Mouse (Mus musculus): ENCODE results near the gene Pld2. TPM values are rescaled to one million over a fixed set of nuclear protein-coding genes. Genes with fewer than 3 reads are reported as not detected.

The Pld2 gene
- polyA plus RNA-seq, 1 experiment from 2014 or later = 7.2 TPM

- 78% methylated on average over 9 of the region's 9 CpGs for WGBS
- no peak overlapping the region for H3K4me3 ChIP-seq (replicated peaks; ENCODE audit: low read depth, low read length)
- no peak for DNase-seq (ENCODE audit: low spot score)
- H3K4me1 ChIP-seq (replicated peaks; ENCODE audit: insufficient read depth, low read length) = peaks cover 36% of the 10 kb centered on the region
- no peak for TF ChIP-seq CTCF (IDR thresholded peaks at IDR 0.05; ENCODE audit: low read depth)
- no peaks in the 10 kb centered on the region for H3K9me3 ChIP-seq (replicated peaks; ENCODE audit: low read length)
- ATAC-seq (replicated peaks; ENCODE audit: low FRiP score, low read depth) = no peak
- H3K27me3 ChIP-seq (ENCODE audit: insufficient read depth, low read length) = no peaks in the 10 kb centered on the region
- no peaks in the 10 kb centered on the region for H3K36me3 ChIP-seq (ENCODE audit: insufficient read depth, low read length)
- H3K27ac ChIP-seq = no peak overlapping the region; the same call in 1 of the 2 replicates
- H3K4me2 ChIP-seq (ENCODE audit: low read length) = no peak overlapping the region
- H3K9ac ChIP-seq (ENCODE audit: low read depth, low read length) = no peak overlapping the region
Measured at GRCm38 (mm10) chr11:70579710-70580357, 40.0 kb downstream of the Pld2 start.

- H3K4me1 ChIP-seq (replicated peaks; ENCODE audit: insufficient read depth, low read length) = peaks cover 41% of the 10 kb centered on the region
- WGBS = 35% methylated on average over 5 of the region's 5 CpGs
- H3K27ac ChIP-seq = no peak overlapping the region; the same call in 1 of the 2 replicates
- no peak overlapping the region for H3K4me3 ChIP-seq (replicated peaks; ENCODE audit: low read depth, low read length)
- H3K4me2 ChIP-seq (ENCODE audit: low read length) = no peak overlapping the region
- H3K9ac ChIP-seq (ENCODE audit: low read depth, low read length) = no peak overlapping the region
- H3K36me3 ChIP-seq (ENCODE audit: insufficient read depth, low read length) = no peaks in the 10 kb centered on the region
- H3K27me3 ChIP-seq (ENCODE audit: insufficient read depth, low read length) = no peaks in the 10 kb centered on the region
- no peak for TF ChIP-seq CTCF (IDR thresholded peaks at IDR 0.05; ENCODE audit: low read depth)
- no peak for ATAC-seq (replicated peaks; ENCODE audit: low FRiP score, low read depth)
- no peak for DNase-seq (ENCODE audit: low spot score)
- H3K9me3 ChIP-seq (replicated peaks; ENCODE audit: low read length) = no peaks in the 10 kb centered on the region
Measured at GRCm38 (mm10) chr11:70580358-70580720, 40.5 kb downstream of the Pld2 start.

GRCm38 (mm10) chr11:70580921-70581320 is 41.1 kb downstream of the Pld2 start:
- WGBS = 69% methylated on average over 3 of the region's 3 CpGs
- no peaks in the 10 kb centered on the region for H3K27me3 ChIP-seq (ENCODE audit: insufficient read depth, low read length)
- no peaks in the 10 kb centered on the region for H3K36me3 ChIP-seq (ENCODE audit: insufficient read depth, low read length)
- no peak overlapping the region for H3K4me3 ChIP-seq (replicated peaks; ENCODE audit: low read depth, low read length)
- H3K9me3 ChIP-seq (replicated peaks; ENCODE audit: low read length) = no peaks in the 10 kb centered on the region
- no peak overlapping the region for H3K27ac ChIP-seq
- no peak overlapping the region for H3K9ac ChIP-seq (ENCODE audit: low read depth, low read length)
- no peak for TF ChIP-seq CTCF (IDR thresholded peaks at IDR 0.05; ENCODE audit: low read depth)
- ATAC-seq (replicated peaks; ENCODE audit: low FRiP score, low read depth) (no peak), DNase-seq (ENCODE audit: low spot score) (no peak)
- no peak overlapping the region for H3K4me2 ChIP-seq (ENCODE audit: low read length)
- peaks cover 46% of the 10 kb centered on the region for H3K4me1 ChIP-seq (replicated peaks; ENCODE audit: insufficient read depth, low read length)

DNA sequence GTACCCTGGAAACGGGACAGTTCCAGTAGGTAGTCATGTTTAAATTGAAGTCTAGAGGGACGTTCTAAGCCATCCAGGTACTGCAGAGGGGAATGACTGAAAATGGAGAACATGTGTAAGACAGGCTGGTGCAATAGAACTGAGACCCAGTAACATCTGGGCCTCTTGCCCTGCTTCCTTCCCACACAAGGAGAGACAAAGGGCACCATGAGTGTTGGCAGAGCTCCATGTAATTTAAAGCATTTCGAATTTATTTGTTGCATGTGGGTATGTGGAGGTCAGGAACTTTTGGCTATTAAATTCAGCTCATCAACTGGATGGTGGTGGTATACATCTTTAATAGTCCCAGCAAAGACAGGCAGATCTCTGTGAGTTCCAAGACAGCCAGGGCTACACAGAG is 42.3 kb downstream of the Pld2 start:
- no peak for TF ChIP-seq CTCF (IDR thresholded peaks at IDR 0.05; ENCODE audit: low read depth)
- no peak for DNase-seq (ENCODE audit: low spot score)
- H3K27me3 ChIP-seq (ENCODE audit: insufficient read depth, low read length) = no peaks in the 10 kb centered on the region

GRCm38 (mm10) chr11:70583022-70583714 is 43.3 kb downstream of the Pld2 start:
- TF ChIP-seq CTCF (IDR thresholded peaks at IDR 0.05; ENCODE audit: low read depth) = no peak
- Histone ChIP-seq H3K4me3 (replicated peaks; ENCODE audit: low read depth, low read length) (no peak overlapping the region), H3K9ac (ENCODE audit: low read depth, low read length) (no peak overlapping the region), H3K36me3 (ENCODE audit: insufficient read depth, low read length) (no peaks in the 10 kb centered on the region), H3K27me3 (ENCODE audit: insufficient read depth, low read length) (no peaks in the 10 kb centered on the region), H3K4me2 (ENCODE audit: low read length) (no peak overlapping the region), H3K27ac (peak overlapping the region; percentile 64), H3K4me1 (replicated peaks; ENCODE audit: insufficient read depth, low read length) (peaks cover 45% of the 10 kb centered on the region), H3K9me3 (replicated peaks; ENCODE audit: low read length) (no peaks in the 10 kb centered on the region)
- 61% methylated on average over 6 of the region's 6 CpGs for WGBS
- no peak for DNase-seq (ENCODE audit: low spot score)
- no peak for ATAC-seq (replicated peaks; ENCODE audit: low FRiP score, low read depth)

More for the DNA sequence above, 42.3 kb downstream of the Pld2 start:
- 45% methylated on average over 3 of the region's 3 CpGs for WGBS
- Histone ChIP-seq H3K9ac (ENCODE audit: low read depth, low read length) (no peak overlapping the region), H3K4me2 (ENCODE audit: low read length) (no peak overlapping the region), H3K4me3 (replicated peaks; ENCODE audit: low read depth, low read length) (no peak overlapping the region), H3K4me1 (replicated peaks; ENCODE audit: insufficient read depth, low read length) (peaks cover 45% of the 10 kb centered on the region), H3K36me3 (ENCODE audit: insufficient read depth, low read length) (no peaks in the 10 kb centered on the region), H3K27ac (no peak overlapping the region), H3K9me3 (replicated peaks; ENCODE audit: low read length) (no peaks in the 10 kb centered on the region)
- no peak for ATAC-seq (replicated peaks; ENCODE audit: low FRiP score, low read depth)

DNA sequence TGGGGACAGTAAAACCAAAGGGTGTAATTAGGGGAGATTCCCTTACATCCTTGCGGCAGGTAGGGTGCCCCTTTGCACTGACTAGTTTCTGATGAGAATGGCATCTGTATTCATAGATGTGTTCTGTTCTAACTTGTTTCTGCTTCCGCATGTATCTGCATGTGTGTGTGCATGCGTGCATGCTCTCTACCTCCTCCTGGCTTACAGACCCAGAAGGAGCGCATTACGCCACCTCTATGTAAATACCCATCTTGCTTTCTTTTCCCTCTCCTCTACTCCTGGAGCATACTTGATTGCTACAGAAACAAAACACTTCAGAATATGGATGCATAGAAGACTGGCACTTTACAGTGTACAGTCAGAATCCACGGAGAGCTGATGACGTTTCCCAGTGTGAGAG is 43.9 kb downstream of the Pld2 start:
- no peak overlapping the region for H3K4me2 ChIP-seq (ENCODE audit: low read length)
- DNase-seq (ENCODE audit: low spot score) = no peak
- peak overlapping the region; percentile 64; the same call in 1 of the 2 replicates for H3K27ac ChIP-seq
- no peaks in the 10 kb centered on the region for H3K27me3 ChIP-seq (ENCODE audit: insufficient read depth, low read length)
- peaks cover 45% of the 10 kb centered on the region for H3K4me1 ChIP-seq (replicated peaks; ENCODE audit: insufficient read depth, low read length)
- no peak overlapping the region for H3K9ac ChIP-seq (ENCODE audit: low read depth, low read length)
- 79% methylated on average over 7 of the region's 7 CpGs for WGBS
- no peak for ATAC-seq (replicated peaks; ENCODE audit: low FRiP score, low read depth)
- TF ChIP-seq CTCF (IDR thresholded peaks at IDR 0.05; ENCODE audit: low read depth) = 0 out of 2 replicates have a peak, but pooled peaks have one; percentile 24
- H3K36me3 ChIP-seq (ENCODE audit: insufficient read depth, low read length) = no peaks in the 10 kb centered on the region
- H3K9me3 ChIP-seq (replicated peaks; ENCODE audit: low read length) = no peaks in the 10 kb centered on the region
- H3K4me3 ChIP-seq (replicated peaks; ENCODE audit: low read depth, low read length) = no peak overlapping the region
